Mouse (Mus musculus): ENCODE measurements around the gene Trip13. TPM values are rescaled to one million over a fixed set of nuclear protein-coding genes. Genes with fewer than 3 reads are reported as not detected.

The Trip13 gene
- 37.5 and 52.5 TPM in 2 replicates for total RNA-seq (2014; fragmentation: Nextera tagmentation)
- 46.2 and 52.3 TPM in 2 replicates for total RNA-seq (2017)

GRCm38 (mm10) chr13:73937321-73938176 lies at the start of gene Trip13, which contains the start of gene Brd9:
Gene Trip13 (minus strand): TSS chr13:73937784.
Gene Brd9 (plus strand): TSS chr13:73937811.
- peak; percentile 89 for ATAC-seq (replicated peaks; ENCODE audit: low FRiP score, low TSS enrichment, poor library complexity, severe bottlenecking)

GRCm38 (mm10) chr13:73976935-73977334 lies 39.4 kb upstream of the Trip13 start:
- peak; percentile 65 for ATAC-seq (replicated peaks; ENCODE audit: low FRiP score, low TSS enrichment, poor library complexity, severe bottlenecking)

- ATAC-seq (replicated peaks; ENCODE audit: low FRiP score, low TSS enrichment, poor library complexity, severe bottlenecking): no peak
Measured at GRCm38 (mm10) chr13:73974523-73974922, 36.9 kb upstream of the Trip13 start.

- ATAC-seq (replicated peaks; ENCODE audit: low FRiP score, low TSS enrichment, poor library complexity, severe bottlenecking): peak; percentile 73
Measured at GRCm38 (mm10) chr13:73970545-73971448, 33.2 kb upstream of the Trip13 start.

GRCm38 (mm10) chr13:73963551-73963950 lies 26.0 kb upstream of the Trip13 start, which contains the start of gene Zdhhc11:
Gene Zdhhc11 (plus strand): TSS chr13:73963851.
- no peak for ATAC-seq (replicated peaks; ENCODE audit: low FRiP score, low TSS enrichment, poor library complexity, severe bottlenecking)

GRCm38 (mm10) chr13:73961177-73961576 lies 23.6 kb upstream of the Trip13 start:
- ATAC-seq (replicated peaks; ENCODE audit: low FRiP score, low TSS enrichment, poor library complexity, severe bottlenecking): 0 out of 2 replicates have a peak, but pooled peaks have one; percentile 5

GRCm38 (mm10) chr13:73960117-73960652 lies 22.6 kb upstream of the Trip13 start:
- no peak for ATAC-seq (replicated peaks; ENCODE audit: low FRiP score, low TSS enrichment, poor library complexity, severe bottlenecking)

- no peak for ATAC-seq (replicated peaks; ENCODE audit: low FRiP score, low TSS enrichment, poor library complexity, severe bottlenecking)
Measured at GRCm38 (mm10) chr13:73955531-73955930, 17.9 kb upstream of the Trip13 start.

GRCm38 (mm10) chr13:73954666-73955065 lies 17.1 kb upstream of the Trip13 start:
- no peak for ATAC-seq (replicated peaks; ENCODE audit: low FRiP score, low TSS enrichment, poor library complexity, severe bottlenecking)

- ATAC-seq (replicated peaks; ENCODE audit: low FRiP score, low TSS enrichment, poor library complexity, severe bottlenecking): no peak
Measured at GRCm38 (mm10) chr13:73953551-73954130, 16.1 kb upstream of the Trip13 start.

- ATAC-seq (replicated peaks; ENCODE audit: low FRiP score, low TSS enrichment, poor library complexity, severe bottlenecking): no peak
Measured at GRCm38 (mm10) chr13:73944606-73945005, 7.0 kb upstream of the Trip13 start.

- no peak for ATAC-seq (replicated peaks; ENCODE audit: low FRiP score, low TSS enrichment, poor library complexity, severe bottlenecking)
Measured at GRCm38 (mm10) chr13:73939101-73939500, 1.5 kb upstream of the Trip13 start.

GRCm38 (mm10) chr13:73938177-73938560 lies 585 bp upstream of the Trip13 start:
- peak; percentile 67 for ATAC-seq (replicated peaks; ENCODE audit: low FRiP score, low TSS enrichment, poor library complexity, severe bottlenecking)

GRCm38 (mm10) chr13:73936938-73937320 lies 655 bp downstream of the Trip13 start:
- 0 out of 2 replicates have a peak, but pooled peaks have one; percentile 0 for ATAC-seq (replicated peaks; ENCODE audit: low FRiP score, low TSS enrichment, poor library complexity, severe bottlenecking)

GRCm38 (mm10) chr13:73932201-73932600 lies 5.4 kb downstream of the Trip13 start:
- ATAC-seq (replicated peaks; ENCODE audit: low FRiP score, low TSS enrichment, poor library complexity, severe bottlenecking): no peak

- ATAC-seq (replicated peaks; ENCODE audit: low FRiP score, low TSS enrichment, poor library complexity, severe bottlenecking): no peak
Measured at GRCm38 (mm10) chr13:73913066-73913465, 24.5 kb downstream of the Trip13 start.

GRCm38 (mm10) chr13:73907683-73908412 lies 29.7 kb downstream of the Trip13 start:
- peak; percentile 67 for ATAC-seq (replicated peaks; ENCODE audit: low FRiP score, low TSS enrichment, poor library complexity, severe bottlenecking)

- ATAC-seq (replicated peaks; ENCODE audit: low FRiP score, low TSS enrichment, poor library complexity, severe bottlenecking): no peak
Measured at GRCm38 (mm10) chr13:73907136-73907535, 30.4 kb downstream of the Trip13 start.

- no peak for ATAC-seq (replicated peaks; ENCODE audit: low FRiP score, low TSS enrichment, poor library complexity, severe bottlenecking)
Measured at GRCm38 (mm10) chr13:73897561-73897960, 40.0 kb downstream of the Trip13 start.
